Mouse (Mus musculus) hindbrain, embryonic 11.5 days (tissue): ENCODE data around the gene Nploc4. TPM values are rescaled to one million over a fixed set of nuclear protein-coding genes. Genes with fewer than 3 reads are reported as not detected.
"Not testable (repeated sequence)": the region's sequence is repeated elsewhere in the genome, so short reads cannot be mapped to it uniquely, and the experiment has no call there.

Experiments
- ATAC-seq: fragments of 200-750 bp; cut with Nextera tagmentation; 2 replicates; pipeline ENCODE4 v1.8.0; 2017; ENCODE audit warnings: mild to moderate bottlenecking, moderate TSS enrichment, moderate library complexity; ENCODE audit not compliant: low FRiP score
- DNase-seq: peaks from one replicate; pipeline ENCODE4 v3.0.0-alpha.2; 2015; ENCODE audit warnings: low spot score
- H3K27ac ChIP-seq: fragments of 300-500 bp; sonication (generic); 2 replicates; pipeline ENCODE4 v1.5.1; 2014; ENCODE audit warnings: mild to moderate bottlenecking, low read depth, low read length
- H3K27me3 ChIP-seq: fragments of 300-500 bp; sonication (generic); 2 replicates; pipeline ENCODE4 v1.6.1; 2014; ENCODE audit warnings: mild to moderate bottlenecking, low read length, moderate library complexity, mixed read lengths; ENCODE audit not compliant: control insufficient read depth, insufficient read depth
- H3K36me3 ChIP-seq: fragments of 300-500 bp; sonication (generic); 2 replicates; pipeline ENCODE4 v1.6.1; 2014; ENCODE audit warnings: mild to moderate bottlenecking, low read length, moderate library complexity, mixed read lengths; ENCODE audit not compliant: control insufficient read depth, insufficient read depth
- H3K4me1 ChIP-seq: fragments of 300-500 bp; sonication (generic); replicated peaks from 2 replicates; pipeline ENCODE4 v1.6.1; 2014; ENCODE audit warnings: low read length, mixed read lengths; ENCODE audit not compliant: control insufficient read depth, insufficient read depth
- H3K4me2 ChIP-seq: fragments of 300-500 bp; sonication (generic); replicated peaks from 2 replicates; pipeline ENCODE4 v1.6.1; 2014; ENCODE audit warnings: mild to moderate bottlenecking, low read depth, low read length
- H3K4me3 ChIP-seq: fragments of 300-500 bp; sonication (generic); 2 replicates; pipeline ENCODE4 v1.5.1; 2014; ENCODE audit warnings: low read depth, low read length
- H3K9ac ChIP-seq: fragments of 300-500 bp; sonication (generic); 2 replicates; pipeline ENCODE4 v1.6.1; 2014; ENCODE audit warnings: low read depth, low read length
- H3K9me3 ChIP-seq: fragments of 300-500 bp; sonication (generic); 2 replicates; pipeline ENCODE4 v1.6.1; 2016; ENCODE audit warnings: low read length; ENCODE audit not compliant: control insufficient read depth
- WGBS: fragments of 180-500 bp; shearing (Covaris S2); extraction: QIAGEN DNeasy Blood & Tissue Kit; methylation state at CpG from one replicate; pipeline ENCODE4 v1.1.7; 2014; 5-methylcytosine and 5-hydroxymethylcytosine counted together
- polyA plus RNA-seq: library from polyadenylated mRNA; unstranded; fragments of >200 nt; fragmentation: Nextera tagmentation; extraction: Ambion mirVana; gene quantifications from 2 replicates; pipeline ENCODE4 v1.2.1, GENCODE M21; 2014

The Nploc4 gene
- polyA plus RNA-seq, 1 experiment from 2014 or later, result 37.5 TPM

DNA sequence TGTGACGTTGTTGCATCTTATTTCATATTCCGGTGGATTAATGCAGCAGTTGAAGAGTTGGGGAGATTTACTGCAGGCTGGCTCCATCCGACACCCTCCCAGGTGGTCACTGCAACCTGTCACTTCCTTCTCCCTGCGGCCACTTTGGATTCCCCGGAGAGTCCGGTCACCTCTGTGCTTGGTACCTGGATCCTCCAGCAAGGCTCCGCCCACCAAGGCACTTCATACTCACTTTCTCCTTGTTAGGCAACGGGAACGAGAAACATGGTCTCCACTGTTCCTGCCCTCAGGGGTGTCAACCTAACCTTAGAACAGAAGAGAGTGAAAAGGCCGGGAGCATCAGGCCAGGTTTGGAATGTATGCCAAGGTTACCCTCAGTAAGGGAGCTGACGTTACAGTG is 86.8 kb downstream of the Nploc4 start:
- Histone ChIP-seq H3K36me3 (0 out of 2 replicates have a peak, but pooled peaks cover 2% of the 10 kb centered on the region), H3K27me3 (no peaks in the 10 kb centered on the region), H3K9me3 (no peaks in the 10 kb centered on the region), H3K9ac (peak overlapping the region; percentile 100), H3K27ac (peak overlapping the region; percentile 99), H3K4me1 (peaks cover 13% of the 10 kb centered on the region), H3K4me2 (peak overlapping the region; percentile 99), H3K4me3 (peak overlapping the region; percentile 100)
- ATAC-seq (no peak), DNase-seq (no peak)
- WGBS, result 29% methylated on average over 11 of the region's 11 CpGs

DNA sequence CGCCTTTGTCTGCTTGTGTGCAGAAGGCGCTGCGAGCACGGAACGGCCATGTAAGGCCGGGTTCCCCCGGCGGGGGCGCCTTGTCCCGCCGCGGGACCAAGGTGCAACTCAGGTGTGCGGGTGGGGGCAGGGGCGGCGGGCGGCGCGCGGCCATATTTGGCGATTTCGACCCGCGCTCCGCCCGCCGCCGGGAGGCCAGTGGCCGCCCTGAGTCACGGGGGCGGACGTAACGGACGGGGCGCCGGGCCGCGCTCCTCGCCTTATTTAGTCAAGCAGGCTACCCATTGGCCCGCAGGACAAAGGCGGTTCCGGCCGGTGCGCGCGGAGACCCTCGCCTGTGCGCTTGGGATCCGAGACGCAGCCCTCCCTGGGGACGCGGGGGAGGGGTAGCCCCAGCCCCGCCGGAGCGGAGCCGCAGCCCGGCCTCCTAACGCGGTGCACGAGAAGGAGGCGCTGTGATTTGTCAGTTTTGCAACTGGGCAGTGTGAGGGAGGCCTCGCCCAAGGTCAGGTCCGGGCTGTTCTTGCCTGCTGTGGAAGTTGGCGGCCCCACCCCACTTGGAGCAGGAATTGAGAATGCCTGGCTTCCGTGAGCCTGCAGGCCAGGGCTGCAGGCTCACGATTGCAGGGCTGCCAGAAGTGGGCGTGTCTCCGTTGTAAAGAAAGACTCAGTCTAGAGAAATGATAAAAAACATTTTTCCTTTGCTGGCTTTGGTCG is 87.4 kb downstream of the Nploc4 start:
- Histone ChIP-seq H3K9ac (peak overlapping the region; percentile 100), H3K4me2 (peak overlapping the region; percentile 99), H3K36me3 (0 out of 2 replicates have a peak, but pooled peaks cover 4% of the 10 kb centered on the region), H3K4me1 (peaks cover 13% of the 10 kb centered on the region), H3K4me3 (peak overlapping the region; percentile 100), H3K27me3 (no peaks in the 10 kb centered on the region), H3K9me3 (no peaks in the 10 kb centered on the region), H3K27ac (peak overlapping the region; percentile 99)
- under 1% methylated on average over 58 of the region's 68 CpGs for WGBS
- ATAC-seq (peak; percentile 76), DNase-seq (peak; percentile 96)

DNA sequence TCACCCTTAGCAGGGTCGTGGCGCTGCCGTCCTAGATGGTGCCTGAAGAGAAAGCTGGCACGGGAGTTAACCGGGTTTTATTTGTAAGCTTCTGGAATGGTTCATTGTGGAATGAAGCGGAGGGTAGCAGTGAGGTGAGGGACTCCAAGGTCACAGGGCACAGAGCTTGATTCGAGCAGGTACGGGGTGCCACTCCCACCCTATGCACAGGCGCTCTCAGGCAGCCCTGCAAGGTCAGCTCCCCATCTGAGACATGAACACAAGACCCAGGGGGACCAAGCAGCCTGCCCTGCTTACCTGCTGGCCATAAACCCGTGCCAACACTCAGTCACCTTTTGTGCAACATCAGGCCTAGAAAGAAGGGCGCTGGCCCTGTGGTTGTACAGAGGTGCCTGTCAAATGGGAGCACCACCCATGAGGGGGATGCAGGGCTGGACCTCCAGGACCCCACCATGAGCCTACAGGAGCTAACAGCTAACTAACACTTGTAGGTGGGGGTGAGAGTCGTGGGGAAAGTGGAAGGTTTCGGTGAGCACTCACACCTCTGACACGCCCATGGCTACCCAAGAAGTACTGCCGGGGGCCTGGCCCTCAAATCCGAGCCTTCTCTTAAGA is 88.0 kb downstream of the Nploc4 start:
- ATAC-seq, result no peak; the same call in 1 of the 2 replicates
- DNase-seq, result no peak

DNA sequence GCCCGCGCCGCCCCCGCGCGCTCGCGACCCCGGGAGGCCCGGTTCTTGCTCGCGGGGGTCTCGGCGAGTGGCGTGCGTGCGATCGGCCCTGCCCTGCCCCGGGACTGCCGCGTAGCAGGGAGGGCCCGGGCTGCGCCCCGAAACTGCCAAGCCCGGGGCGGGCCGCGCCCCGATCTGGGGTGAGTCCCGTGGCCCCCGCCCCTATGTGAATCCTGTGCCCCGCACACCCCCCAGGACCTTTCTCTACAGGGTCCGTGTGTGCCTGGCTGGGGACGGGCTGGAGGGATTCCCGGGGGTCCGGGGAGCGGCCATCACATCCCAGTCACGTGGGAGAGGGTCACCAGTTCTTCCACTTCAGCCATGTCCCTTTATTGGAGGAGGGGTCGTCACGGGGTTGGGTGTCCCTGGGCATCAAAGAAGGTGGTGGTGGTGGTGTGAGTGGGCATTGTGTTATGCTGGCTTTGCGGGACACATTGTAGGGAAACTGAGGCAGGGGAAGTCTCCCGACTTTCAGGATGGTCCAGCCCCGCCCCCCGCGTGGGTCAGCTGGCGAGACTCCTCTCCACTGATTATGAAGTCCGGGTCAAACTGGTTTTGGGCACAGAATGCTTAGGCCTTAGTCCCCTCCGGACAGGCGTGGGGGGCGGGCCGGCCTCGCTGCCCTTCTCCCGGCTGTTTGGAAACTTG is 88.7 kb downstream of the Nploc4 start:
- peaks cover 13% of the 10 kb centered on the region for H3K4me1 ChIP-seq
- no peaks in the 10 kb centered on the region for H3K27me3 ChIP-seq
- H3K36me3 ChIP-seq, result 0 out of 2 replicates have a peak, but pooled peaks cover 6% of the 10 kb centered on the region
- DNase-seq, result peak; percentile 83
- H3K9me3 ChIP-seq, result no peaks in the 10 kb centered on the region
- H3K4me3 ChIP-seq, result peak overlapping the region; percentile 100
- ATAC-seq, result peak; percentile 59
- peak overlapping the region; percentile 99 for H3K27ac ChIP-seq
- WGBS, result 2% methylated on average over 41 of the region's 53 CpGs
- peak overlapping the region; percentile 100 for H3K9ac ChIP-seq
- H3K4me2 ChIP-seq, result peak overlapping the region; percentile 99

More for the DNA sequence above, 88.0 kb downstream of the Nploc4 start:
- under 1% methylated on average over 16 of the region's 16 CpGs for WGBS
- Histone ChIP-seq H3K9me3 (no peaks in the 10 kb centered on the region), H3K4me2 (peak overlapping the region; percentile 99), H3K27ac (peak overlapping the region; percentile 99), H3K4me1 (peaks cover 13% of the 10 kb centered on the region), H3K4me3 (peak overlapping the region; percentile 100), H3K9ac (peak overlapping the region; percentile 100), H3K27me3 (no peaks in the 10 kb centered on the region), H3K36me3 (0 out of 2 replicates have a peak, but pooled peaks cover 6% of the 10 kb centered on the region)

DNA sequence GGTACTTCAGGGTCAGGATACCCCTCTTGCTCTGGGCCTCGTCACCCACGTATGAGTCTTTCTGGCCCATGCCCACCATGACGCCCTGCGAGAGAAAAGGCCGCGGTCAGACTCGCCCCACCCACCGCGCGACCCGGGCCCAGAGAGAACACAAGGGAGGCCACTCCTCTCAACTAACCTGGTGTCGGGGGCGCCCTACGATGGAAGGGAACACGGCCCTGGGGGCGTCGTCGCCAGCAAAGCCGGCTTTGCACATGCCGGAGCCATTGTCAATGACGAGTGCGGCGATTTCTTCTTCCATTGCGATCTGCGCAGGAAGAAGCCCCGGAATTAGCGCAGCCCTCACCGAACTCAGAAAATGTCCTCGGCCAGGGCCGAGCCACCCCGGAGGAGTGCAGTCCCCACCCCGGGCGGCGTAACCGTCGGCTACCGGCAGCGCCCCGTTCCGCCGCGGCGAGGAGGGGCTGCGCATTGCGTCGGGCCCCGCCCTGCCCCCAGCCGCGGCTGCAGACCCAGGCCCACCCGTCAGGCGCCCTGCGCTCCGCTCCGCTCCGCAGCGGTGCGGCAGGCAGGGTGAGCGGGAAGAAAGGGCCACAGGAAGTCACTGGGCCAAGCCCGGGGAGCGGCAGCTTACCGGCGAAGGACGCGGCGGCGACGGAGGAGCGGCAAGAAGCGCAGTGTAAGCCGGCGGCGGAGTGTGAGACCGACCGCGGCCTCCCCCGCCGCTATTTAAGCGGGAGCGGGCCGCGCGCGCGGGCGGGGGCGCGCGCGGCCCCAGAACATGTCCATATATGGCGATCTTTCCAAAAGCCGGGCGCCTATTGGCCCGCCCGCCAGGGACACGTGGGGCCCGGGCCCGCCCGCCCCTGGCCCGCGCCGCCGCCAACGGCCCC is 89.5 kb downstream of the Nploc4 start, which contains the start of gene Actg1:
Actg1 (minus strand) TSS at position 752 of the 893 bp plus-strand sequence.
- DNase-seq (peak; percentile 93), ATAC-seq (peak; percentile 81)
- H3K9me3 ChIP-seq, result no peaks in the 10 kb centered on the region
- peak within 1 kb of the TSS; percentile 100 for H3K9ac ChIP-seq
- H3K4me1 ChIP-seq, result peaks cover 11% of the 10 kb centered on the region
- H3K27ac ChIP-seq, result peak within 1 kb of the TSS; percentile 99
- WGBS, result 2% methylated on average over 73 of the region's 103 CpGs
- H3K27me3 ChIP-seq, result no peaks in the 10 kb centered on the region
- 0 out of 2 replicates have a peak, but pooled peaks cover 6% of the 10 kb centered on the region for H3K36me3 ChIP-seq
- peak within 1 kb of the TSS; percentile 99 for H3K4me2 ChIP-seq
- H3K4me3 ChIP-seq, result peak within 1 kb of the TSS; percentile 100

DNA sequence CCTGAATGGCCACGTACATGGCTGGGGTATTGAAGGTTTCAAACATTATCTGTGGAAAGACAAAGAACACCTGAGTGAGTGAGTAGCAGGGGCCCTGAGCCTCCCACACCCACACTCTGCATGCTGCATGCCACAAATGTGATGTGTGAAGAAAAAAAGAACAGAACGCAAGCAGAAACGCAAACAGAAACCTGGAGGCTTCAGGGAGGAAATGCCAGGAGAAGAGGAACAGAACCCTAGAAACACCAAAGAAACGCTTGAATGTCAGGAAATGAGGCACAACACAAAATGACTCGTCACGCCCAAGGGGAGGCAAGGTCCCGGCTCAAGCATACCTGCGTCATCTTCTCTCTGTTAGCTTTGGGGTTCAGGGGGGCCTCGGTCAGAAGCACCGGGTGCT is 90.2 kb downstream of the Nploc4 start:
- 12% methylated on average over 10 of the region's 10 CpGs for WGBS
- Histone ChIP-seq H3K4me2 (peak overlapping the region; percentile 99), H3K9me3 (no peaks in the 10 kb centered on the region), H3K27me3 (no peaks in the 10 kb centered on the region), H3K4me1 (peaks cover 8% of the 10 kb centered on the region; the same call in 1 of the 2 replicates), H3K27ac (peak overlapping the region; percentile 54), H3K4me3 (peak overlapping the region; percentile 100), H3K9ac (peak overlapping the region; percentile 100), H3K36me3 (0 out of 2 replicates have a peak, but pooled peaks cover 6% of the 10 kb centered on the region)
- ATAC-seq (no peak), DNase-seq (peak; percentile 45)

DNA sequence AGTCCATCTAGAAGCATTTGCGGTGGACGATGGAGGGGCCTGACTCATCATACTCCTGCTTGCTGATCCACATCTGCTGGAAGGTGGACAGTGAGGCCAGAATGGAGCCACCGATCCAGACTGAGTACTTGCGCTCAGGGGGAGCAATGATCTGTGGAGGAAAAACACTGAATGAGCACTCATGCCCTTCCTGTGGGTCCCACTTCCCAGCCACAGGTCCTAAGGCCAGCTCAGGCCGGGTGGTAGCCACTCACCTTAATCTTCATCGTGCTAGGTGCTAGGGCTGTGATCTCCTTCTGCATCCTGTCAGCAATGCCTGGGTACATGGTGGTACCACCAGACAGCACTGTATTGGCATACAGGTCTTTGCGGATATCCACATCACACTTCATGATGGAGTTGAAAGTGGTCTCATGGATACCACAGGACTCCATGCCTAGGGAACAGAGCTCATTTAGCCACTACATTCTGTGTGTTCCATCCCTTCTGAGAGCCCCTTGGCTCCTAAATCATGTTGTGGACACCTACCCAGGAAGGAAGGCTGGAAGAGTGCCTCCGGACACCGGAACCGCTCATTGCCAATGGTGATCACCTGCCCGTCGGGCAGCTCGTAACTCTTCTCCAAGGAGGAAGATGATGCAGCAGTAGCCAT is 91.0 kb downstream of the Nploc4 start:
- ATAC-seq, H3K4me1 ChIP-seq, H3K27ac ChIP-seq, H3K36me3 ChIP-seq, H3K27me3 ChIP-seq, H3K9me3 ChIP-seq, DNase-seq: not testable (repeated sequence)
- 79% methylated on average over 11 of the region's 13 CpGs for WGBS
- peak overlapping the region; percentile 45; the same call in 1 of the 2 replicates for H3K9ac ChIP-seq
- H3K4me2 ChIP-seq, result peak overlapping the region; percentile 68
- H3K4me3 ChIP-seq, result peak overlapping the region; percentile 43
